Mouse (Mus musculus) fibroblast of lung, adult 2 months (primary cell): ENCODE measurements around the gene Wdr25.
A peak's percentile ranks its signal among the peaks of the same experiment; 100 is the strongest.

Source experiments
- DNase-seq: peaks from one replicate; pipeline ENCODE4 v3.0.0-alpha.2; 2011; ENCODE audit warnings: low read depth

Gene Wdr25

DNA sequence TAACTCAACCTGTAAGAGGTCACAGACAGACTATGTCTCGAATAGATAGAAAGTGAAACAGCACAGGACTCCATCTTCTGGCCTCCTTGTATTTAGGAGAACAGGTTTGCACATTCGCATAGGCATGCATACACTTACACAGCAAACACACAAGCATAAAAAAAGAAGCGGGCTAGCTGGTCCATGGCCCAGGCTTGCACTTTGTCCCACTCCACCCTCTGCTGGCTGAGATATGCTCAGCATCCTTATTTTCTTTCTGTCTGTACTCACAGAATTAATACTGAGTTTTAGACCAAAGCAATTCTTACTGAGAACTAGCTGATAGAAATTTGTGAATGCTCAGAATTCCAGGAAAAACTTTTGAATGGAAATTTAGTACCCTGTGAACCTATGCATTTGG, 2.6 kb downstream of the Wdr25 start:
- no peak for DNase-seq

DNA sequence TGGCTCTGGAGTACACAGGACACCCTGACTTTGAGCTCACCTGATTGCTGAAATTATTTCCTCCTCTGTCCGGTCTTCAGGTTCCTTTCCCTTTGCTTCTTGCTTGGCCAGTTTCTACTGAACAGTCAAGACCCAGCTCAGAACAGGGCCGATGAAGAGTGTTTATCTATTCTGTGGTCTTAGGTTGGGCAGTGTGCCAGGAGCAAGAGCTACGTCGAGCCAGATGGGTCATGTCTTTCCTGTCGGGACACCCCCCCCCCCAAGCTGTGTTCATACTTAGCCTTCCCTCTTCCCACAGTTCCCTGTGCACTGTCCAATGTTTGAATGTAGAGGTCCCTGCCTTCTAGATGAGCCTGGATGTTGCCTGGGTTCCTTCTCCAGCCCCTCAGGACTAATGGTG, 7.9 kb downstream of the Wdr25 start:
- no peak for DNase-seq

DNA sequence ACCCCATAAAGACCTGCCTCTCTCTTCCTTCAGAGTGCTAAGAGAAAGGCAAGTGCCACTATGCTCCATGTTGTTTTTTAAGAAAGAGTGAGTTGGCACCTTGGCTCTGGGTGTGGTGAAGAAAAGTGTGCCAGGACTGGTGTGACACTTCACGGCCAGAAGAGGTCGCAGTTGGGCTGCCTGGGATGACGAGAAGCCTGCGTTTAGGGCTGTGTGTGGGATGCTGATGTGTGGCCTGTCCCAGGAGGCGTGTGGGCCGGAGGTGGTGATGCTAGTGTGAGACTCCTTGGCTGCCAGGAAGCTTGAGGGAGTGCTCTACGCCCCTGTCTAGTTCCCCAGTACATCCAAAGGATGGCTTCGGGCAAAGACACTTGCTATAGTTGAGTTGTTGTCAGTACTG, 9.5 kb downstream of the Wdr25 start:
- DNase-seq = no peak

DNA sequence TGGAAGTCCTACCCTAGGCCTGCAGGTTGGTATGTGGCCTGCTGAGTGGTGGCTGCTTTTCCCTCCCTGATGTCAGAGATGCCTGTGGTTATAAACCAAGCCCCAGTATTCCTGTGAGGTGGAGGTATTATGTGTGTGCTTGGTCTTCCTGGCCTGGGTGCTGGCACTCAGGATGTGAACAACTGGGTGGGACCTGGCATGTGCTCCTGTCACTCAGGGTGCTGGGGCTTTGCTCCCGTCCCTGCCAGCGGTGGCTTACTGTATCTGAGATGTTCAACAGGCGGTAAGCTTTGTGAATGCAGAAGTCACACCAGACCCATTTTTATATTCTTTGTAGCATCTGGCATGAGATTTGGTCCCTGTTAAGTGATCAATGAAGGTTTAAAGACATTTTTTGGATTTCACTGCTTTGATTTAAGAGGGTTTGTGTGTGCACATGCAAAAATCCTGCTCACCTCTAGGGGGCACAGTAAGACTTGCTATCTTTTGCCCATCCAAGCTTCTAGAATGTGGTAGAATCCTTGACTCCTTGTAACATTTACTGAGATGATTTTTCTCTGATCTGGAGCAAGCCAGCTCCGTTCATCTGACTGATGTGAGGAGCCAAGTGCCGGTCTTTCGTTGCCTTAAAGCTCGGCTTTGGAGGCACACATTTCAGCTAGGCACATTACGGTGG, 10.3 kb downstream of the Wdr25 start:
- DNase-seq = no peak

DNA sequence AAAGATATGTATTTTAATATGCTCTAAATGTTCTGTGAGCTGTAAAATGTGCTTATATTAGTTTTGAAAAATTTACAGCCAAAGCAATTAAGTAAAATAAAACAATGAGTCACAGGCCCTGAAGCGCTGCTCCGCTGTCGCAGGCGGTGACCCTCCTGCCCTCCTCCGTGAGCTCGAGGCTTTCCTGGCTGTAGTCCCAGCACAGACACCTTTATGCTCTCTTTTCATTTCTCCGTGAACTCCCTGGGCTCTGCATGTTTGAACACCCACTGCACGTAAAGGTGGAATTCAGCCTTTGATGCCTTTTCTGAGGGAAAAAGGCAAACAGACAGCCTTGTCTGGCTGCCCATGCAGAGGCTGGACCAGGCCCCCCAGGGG, 10.8 kb downstream of the Wdr25 start:
- DNase-seq = no peak

DNA sequence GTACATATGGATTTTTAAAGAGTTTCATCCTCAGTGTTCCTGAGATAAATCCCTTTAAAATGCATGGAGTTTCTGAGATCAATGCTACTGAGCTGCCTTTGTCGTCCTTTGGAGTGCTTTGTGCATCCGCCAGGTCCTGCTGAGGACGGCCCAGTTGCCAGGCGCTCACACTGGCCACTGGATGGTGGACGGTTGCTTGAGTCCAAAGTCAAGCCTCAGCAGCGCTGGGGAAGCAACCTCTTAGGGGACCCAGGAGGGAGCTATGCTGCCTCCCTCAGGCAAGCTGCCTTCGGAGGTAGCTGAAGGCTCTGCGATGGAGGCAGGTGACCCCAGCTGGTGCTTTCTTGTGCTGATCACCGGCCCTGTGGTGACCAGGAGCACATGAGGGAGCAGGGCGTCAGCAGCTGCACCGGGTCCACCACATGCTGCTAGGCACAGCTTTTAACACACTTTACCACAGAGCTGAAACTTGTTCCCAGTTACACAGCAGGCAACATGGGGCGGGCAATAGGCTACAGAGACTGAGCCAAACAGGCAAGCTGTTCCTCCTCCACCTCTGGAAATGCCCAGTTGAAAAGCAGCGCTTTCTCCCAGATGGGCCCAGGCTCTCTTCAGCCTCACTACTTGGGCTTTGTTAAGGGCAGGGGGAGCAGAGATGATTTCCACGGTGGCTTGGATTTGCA, 12.3 kb downstream of the Wdr25 start:
- no peak for DNase-seq

DNA sequence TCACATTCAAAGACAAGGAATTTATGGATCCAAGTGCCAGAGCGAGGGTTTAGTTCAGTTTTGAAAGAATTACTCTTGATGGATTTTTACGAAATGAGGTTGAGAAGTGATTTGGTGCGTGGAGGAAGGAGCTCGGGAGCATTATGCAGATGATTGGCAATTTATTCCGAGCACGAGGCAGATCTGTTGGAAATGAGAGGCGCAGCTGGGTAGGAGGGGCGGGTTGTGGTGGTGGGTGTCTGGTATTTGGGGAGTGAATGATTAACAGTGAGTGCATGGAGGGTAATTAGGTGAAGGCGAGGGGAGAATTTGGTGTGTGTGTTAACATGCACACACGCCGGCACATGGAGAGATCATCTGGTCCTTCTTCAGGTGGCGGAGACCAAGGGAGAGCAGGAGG, 13.0 kb downstream of the Wdr25 start:
- DNase-seq = no peak

DNA sequence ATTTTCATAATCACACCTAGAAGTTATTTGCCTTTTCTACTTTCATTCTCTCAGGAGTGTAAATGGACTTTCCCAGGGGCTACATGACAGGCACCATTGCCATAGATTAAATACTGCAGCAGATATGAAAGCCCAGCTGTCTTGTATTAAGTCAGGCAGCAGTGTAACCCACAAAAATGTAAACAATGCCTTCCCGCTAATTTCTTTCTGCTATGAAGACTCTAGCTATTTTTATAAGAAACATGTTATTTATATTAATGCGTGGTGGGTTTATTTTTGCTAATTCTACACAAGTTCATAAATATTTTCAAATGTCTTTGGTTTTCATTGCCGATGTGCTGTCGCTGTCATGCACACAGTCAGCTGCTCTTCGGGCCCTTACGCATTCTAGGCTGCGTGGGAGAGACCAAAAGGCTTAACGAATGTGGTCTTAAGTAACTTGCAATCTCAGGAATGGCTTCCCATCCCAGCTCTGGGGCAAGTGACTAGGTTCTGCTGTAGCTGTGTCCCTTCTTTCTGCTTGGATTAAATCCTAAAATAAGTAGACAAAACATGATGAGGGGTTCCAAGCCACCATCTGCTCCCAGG, 16.5 kb downstream of the Wdr25 start:
- no peak for DNase-seq

DNA sequence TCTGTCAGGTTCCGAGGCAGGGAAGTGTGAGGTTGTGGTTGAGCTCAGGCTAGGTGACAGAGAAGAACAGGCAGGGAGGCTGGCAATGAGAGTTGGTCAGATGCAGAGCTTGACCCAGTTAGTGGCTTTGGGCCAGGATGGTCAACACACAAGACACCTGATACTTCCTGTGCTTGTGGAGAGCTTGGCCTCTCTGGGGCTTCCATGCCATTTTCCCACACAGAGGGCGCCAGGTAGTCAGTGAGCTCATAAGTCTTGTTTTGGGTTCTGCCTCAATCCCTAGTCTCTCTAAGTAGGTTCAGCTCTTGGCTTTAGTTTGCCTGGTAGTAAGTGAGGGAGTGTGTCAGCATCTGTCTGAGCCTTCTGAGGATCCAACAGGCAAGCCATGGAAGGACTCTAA, 19.0 kb downstream of the Wdr25 start:
- DNase-seq = peak; percentile 60

DNA sequence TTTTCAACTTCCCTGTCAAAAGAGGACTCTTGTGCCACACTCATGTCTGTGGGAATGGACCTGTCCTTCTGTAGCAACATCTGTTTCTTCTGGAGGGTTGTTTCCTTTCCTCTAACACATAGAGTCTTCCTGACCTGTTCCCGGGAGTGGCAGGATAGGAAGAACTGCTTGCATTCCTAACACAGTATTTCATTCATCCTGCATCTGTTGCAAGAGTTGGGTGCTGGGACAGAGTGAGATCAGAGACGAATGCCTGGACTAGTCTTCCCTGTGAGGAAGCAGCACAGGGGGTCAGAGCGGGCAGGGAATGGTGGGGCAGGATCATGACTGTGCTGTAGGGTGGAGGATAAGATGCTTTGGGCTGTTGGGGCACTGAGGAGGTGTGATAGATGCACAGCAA, 20.8 kb downstream of the Wdr25 start:
- peak; percentile 40 for DNase-seq

DNA sequence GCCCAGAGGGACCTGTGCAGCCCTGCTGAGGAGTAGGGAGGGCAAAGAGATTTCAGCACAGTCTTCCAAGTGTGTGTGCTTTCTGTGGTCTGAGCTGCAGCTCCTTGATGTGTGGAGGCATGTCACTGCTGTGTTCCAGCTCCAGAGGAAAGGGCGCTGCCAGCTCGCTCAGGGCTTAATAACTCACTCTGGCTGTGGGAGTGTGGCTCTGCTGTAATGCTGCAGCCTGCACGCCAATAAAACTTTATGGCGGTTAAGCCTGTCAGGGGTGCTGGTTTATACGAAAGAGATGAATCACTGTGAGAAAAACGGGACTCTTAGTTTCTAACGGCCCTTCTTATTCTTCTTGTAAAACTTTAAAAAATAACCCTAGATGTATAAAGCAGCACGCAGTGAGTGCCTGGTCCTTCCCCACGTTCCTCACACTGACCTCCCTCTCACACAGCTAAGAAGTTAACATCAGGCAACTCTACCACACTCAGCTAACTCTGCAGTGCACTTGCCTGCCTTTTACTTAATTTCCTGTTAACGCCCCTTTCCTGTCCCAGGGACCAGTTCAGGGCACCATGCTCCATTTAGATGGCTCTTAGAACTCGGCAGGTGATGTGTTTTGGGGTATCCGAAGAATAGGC, 21.4 kb downstream of the Wdr25 start:
- DNase-seq = peak; percentile 66

DNA sequence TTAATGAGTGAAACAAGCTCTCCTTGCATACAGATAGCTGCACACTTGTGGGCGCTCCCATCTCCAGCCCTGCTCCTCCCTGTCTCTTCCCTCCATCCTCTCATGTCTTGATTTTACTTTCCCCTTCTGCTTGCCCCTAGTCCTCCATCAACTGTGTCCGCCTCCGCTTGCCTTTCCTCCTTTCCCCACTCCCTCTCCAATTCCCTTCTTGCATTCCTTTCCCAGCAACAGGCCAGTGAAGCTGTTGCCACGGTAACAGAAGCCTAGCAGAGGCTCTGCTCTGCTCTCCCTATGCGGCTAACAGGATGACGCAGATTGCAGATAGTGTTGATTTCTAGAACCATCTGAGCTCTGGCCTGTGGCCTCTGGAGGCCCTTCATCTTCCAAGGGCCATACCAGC, 22.5 kb downstream of the Wdr25 start:
- peak; percentile 33 for DNase-seq

DNA sequence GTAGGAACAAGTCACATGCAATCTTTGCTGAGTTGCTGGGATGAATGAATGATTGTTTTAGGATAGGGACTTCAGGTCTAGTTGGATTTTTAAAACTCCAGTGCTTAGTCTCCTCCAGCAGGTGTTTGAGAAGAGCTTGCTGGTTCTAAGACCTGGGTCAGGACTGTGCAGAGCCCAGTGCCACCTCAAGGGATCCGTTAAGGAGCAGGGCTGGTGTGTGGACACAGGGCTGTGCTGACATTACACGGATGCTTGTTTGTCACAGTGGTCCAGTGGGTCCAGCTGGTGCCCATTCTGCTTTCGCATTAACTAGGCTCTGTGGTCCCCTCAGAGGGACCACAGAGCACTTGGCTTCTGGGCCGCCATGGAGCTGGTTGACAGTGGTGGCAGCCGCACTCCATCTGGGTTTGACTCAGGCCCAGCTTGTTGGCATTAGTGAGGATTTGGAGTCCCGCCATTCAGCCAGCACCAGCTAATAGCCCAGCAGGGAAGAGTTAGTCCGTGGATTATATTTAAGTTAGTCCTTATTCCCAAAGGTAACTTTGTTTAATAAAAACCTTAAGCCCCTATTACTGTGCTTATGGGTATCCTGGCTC, 23.1 kb downstream of the Wdr25 start:
- DNase-seq = no peak

DNA sequence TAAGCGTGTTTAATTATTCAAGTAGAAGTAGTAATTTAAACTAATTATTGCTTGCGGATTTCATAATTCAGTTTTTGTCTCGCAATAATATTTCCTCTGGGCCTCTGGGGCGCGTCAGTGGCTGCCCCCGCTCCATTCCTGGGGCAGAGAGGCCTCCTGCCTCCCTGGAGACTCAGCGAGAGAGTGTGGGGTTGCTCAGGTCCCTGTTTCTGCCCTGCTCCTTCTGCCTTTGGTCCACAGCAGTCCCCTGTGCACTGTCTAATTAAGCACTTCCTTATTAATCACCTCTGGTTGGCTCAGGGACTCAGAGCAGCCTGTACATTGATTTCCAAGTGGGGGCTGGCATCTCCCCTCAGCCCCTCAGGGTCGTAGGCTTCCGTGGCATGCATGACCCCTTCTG, 24.1 kb downstream of the Wdr25 start:
- no peak for DNase-seq

DNA sequence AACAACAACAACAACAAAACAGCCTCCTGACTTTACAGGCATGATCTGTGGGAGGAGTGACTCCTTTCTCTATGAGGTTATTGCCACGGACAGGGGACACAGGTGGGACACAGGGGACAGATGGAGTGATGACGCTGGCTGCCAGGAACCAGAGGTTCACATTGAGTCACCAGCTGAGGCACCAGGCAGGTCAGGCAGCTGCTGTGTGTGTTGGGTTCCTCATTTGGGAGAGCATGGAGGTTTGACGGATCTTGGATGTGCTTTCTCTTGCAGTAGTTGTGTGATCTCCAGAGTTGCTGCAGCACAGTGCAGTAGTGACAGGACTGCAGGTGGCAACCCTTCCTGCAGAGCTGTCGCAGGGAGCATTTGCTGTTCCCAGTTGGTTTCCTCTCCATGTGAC, 25.3 kb downstream of the Wdr25 start:
- no peak for DNase-seq

DNA sequence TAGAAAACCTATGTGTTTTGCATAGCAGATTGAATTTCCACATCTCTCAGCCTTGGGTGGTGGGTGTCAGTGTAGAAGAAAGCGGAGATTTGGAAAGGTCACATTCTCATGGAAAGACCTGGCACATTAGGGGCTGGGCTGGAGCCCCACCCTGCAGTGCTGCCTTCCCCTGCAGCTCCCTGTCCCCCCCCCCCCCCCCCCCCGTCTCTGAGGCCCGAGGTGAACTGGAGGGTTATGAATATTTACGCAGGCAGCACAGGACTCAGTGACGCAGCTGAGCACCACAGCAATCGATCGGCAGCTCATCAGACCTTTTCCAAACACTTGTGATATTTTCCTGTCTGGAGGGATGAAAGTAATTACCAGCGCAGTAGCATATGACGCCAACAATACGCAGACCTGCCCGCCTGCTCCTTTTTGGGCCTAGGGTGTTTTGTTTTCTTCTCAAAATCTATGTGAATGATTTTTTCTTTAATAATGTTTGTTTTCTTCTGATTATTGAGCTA, 33.2 kb downstream of the Wdr25 start:
- DNase-seq = no peak

DNA sequence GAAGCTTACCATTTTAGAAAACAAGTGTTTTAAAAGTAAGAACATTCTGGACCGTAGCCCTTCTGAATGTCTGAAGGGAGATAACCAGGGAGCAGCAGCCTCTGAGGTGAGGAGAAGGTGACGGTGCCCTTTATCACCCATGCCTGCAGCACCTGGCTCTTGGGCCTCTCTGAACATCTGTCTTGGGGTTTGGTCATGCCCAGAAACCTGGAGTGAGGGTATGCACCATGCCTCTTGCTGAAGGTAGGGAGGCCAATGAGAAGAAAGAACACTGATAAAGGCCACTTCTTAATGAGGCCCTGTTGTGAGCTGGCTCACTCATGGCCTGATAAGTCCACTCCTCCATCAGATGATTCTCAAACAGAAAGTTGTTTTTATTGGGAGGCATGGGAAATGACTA, 34.8 kb downstream of the Wdr25 start:
- DNase-seq = no peak

DNA sequence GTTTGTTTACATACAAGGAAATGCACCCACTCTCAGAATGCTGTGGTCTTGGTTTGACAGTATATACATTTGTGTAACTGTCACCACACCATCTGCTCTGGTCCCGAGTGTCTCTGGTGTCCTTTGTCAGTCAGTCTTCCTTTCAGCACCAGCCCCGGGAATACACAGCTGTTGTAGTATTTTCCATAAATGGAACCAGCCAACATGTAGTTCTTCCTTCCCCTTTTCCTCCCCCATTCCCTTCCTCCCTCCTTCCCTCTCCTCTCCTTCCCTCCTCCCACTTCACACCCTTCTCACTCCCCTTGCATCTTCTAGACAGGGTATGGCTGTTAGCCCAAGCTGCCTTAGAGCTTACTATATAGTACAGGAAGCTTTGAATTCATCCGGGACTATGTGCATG, 36.0 kb downstream of the Wdr25 start:
- DNase-seq = no peak

DNA sequence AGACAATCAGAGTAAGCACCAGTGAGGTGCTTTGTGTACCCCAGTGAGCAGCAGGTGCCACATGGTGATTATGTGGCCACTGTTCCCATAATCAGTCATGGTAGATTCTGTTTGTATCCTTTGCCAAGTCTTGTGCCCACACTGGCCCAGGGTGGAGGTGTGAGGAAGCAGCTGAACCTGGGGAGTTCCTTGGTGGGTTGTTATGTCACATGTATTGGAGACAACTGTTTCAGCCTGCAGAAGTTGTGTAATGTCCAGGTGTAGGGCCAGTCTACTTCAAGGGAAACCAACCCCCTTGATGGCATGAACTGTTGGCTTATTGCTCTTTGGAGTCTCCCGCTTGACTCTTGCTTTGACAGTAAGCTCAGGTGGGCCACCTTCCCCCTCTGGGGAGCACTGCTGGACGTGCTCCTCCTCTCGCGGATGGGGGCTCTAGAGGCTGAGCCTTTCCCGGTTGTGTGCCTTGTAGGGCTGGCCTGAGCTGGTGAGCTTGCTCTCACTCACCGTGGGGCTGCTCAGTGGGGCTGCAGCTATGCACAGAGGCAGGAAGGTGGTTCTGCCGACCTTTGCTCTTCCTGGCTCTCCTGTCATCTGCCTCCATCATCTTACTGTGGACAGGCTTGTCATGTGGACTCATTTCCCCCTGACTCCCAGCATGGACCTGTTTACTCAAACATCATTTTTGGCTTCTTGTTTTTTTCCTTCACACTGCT, 38.1 kb downstream of the Wdr25 start:
- DNase-seq = no peak

DNA sequence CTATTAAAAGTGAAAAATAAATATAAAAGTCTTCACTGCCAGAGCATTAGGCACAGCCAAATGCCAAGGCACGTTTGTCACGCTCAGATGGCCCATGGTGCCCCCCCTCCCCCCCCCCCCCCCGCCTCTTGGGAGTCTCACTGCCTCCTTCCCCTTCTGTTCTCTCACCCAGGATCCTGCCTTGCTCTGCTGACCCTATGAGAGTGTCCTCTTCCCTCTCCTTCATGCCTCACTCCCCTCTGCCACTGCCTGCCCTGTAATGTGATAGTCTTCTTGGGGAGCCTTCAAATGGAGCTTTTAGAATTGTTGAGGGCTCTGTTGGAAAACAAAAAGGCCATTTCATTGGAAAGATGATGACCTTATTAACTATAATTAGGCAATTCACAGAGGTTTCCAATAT, 38.7 kb downstream of the Wdr25 start:
- DNase-seq = no peak

DNA sequence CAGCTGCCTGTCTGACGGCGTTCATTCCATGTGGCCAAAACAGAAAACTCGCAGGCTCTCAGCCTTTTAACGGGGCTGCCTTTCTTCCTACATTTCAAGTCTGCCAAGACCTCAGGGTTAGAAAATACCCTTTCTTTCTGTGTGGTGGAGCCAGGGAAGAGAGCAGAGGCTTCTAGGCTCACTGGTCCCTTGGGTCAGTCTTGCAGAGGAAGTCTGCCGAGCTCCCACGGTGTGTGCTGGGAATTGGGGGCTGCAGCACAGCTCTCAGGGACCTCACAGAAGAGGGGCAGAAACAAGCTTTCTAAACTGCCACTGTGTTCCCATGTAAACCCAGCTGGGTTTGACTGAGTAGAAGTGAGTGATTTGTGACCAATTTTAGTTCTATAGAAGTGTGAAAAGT, 40.8 kb downstream of the Wdr25 start:
- no peak for DNase-seq

DNA sequence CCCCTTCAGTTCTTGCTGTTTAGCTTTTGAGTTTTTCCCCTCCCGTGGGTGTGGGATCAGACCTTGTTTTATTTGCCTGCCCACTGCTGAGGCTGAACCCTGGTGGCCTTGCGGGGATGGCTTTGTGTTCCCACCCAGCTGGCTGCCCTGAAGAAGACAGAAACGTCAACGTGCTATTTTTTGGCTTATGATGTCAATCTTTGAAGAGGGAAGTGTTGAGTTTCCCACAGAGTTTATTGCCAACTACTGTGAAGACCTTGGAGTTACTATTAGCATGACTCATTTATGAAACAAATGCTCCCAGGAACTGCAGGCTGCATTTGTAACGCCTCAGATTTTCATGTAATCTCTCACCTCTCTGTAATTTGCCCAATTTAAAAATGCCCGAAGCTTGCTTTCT, 43.4 kb downstream of the Wdr25 start:
- DNase-seq = peak; percentile 71
